Mouse (Mus musculus) neural tube, embryonic 12.5 days (tissue): ENCODE results near the gene Nell2. TPM values are rescaled to one million over a fixed set of nuclear protein-coding genes. Genes with fewer than 3 reads are reported as not detected.

ENCODE experiments used
- ATAC-seq: fragments of 200-750 bp; cut with Nextera tagmentation; 2 replicates; pipeline ENCODE4 v1.8.0; 2017; ENCODE audit warnings: low read depth, mild to moderate bottlenecking, moderate TSS enrichment, moderate library complexity; ENCODE audit not compliant: low FRiP score
- H3K27ac ChIP-seq: fragments of 300-500 bp; sonication (generic); 2 replicates; pipeline ENCODE4 v1.5.1; 2016
- H3K27me3 ChIP-seq: fragments of 300-500 bp; sonication (generic); replicated peaks from 2 replicates; pipeline ENCODE4 v1.6.1; 2016; ENCODE audit warnings: mild to moderate bottlenecking
- H3K36me3 ChIP-seq: fragments of 300-500 bp; sonication (generic); 2 replicates; pipeline ENCODE4 v1.6.1; 2016; ENCODE audit warnings: mild to moderate bottlenecking
- H3K4me1 ChIP-seq: fragments of 300-500 bp; sonication (generic); 2 replicates; pipeline ENCODE4 v1.6.1; 2016
- H3K4me2 ChIP-seq: fragments of 300-500 bp; sonication (generic); replicated peaks from 2 replicates; pipeline ENCODE4 v1.6.1; 2016; ENCODE audit warnings: mild to moderate bottlenecking
- H3K4me3 ChIP-seq: fragments of 300-500 bp; sonication (generic); 2 replicates; pipeline ENCODE4 v1.5.1; 2016
- H3K9ac ChIP-seq: fragments of 300-500 bp; sonication (generic); 2 replicates; pipeline ENCODE4 v1.6.1; 2016; ENCODE audit warnings: mild to moderate bottlenecking
- H3K9me3 ChIP-seq: fragments of 300-500 bp; sonication (generic); 2 replicates; pipeline ENCODE4 v1.6.1; 2016; ENCODE audit warnings: mild to moderate bottlenecking
- WGBS: fragments of 180-500 bp; shearing (Covaris S2); methylation state at CpG from one replicate; pipeline ENCODE4 v1.1.7; 2016; 5-methylcytosine and 5-hydroxymethylcytosine counted together
- polyA plus RNA-seq: library from polyadenylated mRNA; unstranded; fragments of >200 nt; fragmentation: Nextera tagmentation; extraction: Ambion mirVana; gene quantifications from 2 replicates; pipeline ENCODE4 v1.2.1, GENCODE M21; 2016

The Nell2 gene
- polyA plus RNA-seq: 162 and 173 TPM in 2 replicates

DNA sequence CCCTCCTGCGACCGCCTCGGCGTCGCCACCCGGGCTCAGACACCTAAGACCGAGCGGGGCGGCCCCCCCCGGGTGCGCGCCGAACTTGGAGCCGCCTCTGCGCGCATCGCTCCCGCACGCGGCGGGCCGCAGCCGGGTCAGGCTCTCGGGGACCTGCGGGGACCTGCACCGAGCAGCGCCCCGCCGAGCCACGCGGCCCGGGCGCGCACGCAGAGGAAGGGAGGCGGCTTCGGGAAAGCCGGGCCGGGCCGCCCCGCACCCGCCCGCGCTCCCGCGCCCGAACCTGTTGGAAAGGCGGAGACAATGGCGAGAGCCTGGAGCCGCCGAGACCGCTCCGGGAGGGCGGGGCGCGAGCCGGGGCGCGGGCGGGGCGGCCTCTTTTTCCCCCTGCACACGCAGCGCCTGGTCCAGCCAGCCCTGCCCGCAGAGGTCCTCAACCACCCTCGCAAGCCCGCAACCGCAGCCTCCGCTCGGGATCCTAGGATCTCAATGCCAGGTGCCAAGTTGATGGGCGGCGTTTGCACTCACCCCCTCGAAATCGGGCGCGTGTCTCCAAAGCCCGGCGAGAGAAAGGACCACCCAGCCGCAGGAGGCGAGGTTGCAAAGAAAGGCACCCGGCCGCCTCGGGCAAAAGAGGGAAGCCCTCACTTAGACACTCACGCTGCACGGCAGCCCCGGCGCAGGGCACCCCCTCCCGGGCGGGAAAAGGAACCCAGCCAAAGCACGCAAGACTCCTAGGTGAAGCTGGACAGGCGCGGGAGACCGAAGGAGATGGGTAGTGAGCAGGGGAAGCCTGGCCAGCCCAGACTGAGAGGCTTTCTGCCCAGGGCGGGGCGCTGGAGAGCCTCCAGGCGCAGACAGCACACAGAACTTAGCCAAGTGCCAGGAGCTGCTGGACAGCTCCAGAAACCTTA lies at the start of gene Nell2:
Nell2 (minus strand) TSS at position 612 of the 914 bp plus-strand sequence.
- no peaks in the 10 kb centered on the region for H3K9me3 ChIP-seq
- H3K4me3 ChIP-seq: peak within 1 kb of the TSS; percentile 79
- peaks cover 5% of the 10 kb centered on the region; the same call in 1 of the 2 replicates for H3K27me3 ChIP-seq
- no peaks in the 10 kb centered on the region for H3K36me3 ChIP-seq
- under 1% methylated on average over 91 of the region's 95 CpGs for WGBS
- peak within 1 kb of the TSS; percentile 94 for H3K4me2 ChIP-seq
- H3K4me1 ChIP-seq: peaks cover 7% of the 10 kb centered on the region; the same call in 1 of the 2 replicates
- peak; percentile 83 for ATAC-seq
- H3K27ac ChIP-seq: peak within 1 kb of the TSS; percentile 64
- H3K9ac ChIP-seq: peak within 1 kb of the TSS; percentile 91

DNA sequence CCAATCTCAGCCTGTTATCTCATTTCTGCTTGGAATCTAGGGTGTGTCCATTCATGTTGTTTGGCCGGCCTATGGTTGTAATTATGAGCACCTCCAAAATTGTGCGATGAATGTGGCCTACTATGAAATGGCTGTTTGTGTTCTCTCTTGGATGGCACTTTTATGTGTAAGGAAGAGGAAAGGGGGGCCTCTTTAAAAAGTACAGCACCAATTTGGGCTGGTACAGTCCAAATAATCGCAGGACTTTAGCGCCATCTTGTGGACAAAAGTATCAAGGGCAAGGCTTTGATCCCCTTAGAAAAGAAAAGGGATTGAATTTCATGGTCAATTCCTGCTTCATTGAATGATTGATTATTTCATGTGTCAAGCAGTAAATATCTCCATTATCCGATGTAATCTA lies 46.3 kb upstream of the Nell2 start:
- H3K4me3 ChIP-seq: no peak overlapping the region
- no peaks in the 10 kb centered on the region for H3K4me1 ChIP-seq
- H3K4me2 ChIP-seq: no peak overlapping the region
- H3K27ac ChIP-seq: no peak overlapping the region
- no peaks in the 10 kb centered on the region; the same call in 1 of the 2 replicates for H3K27me3 ChIP-seq
- H3K36me3 ChIP-seq: no peaks in the 10 kb centered on the region
- 17% methylated on average over 5 of the region's 5 CpGs for WGBS
- ATAC-seq: 0 out of 2 replicates have a peak, but pooled peaks have one; percentile 58
- no peak overlapping the region for H3K9ac ChIP-seq
- H3K9me3 ChIP-seq: no peaks in the 10 kb centered on the region

DNA sequence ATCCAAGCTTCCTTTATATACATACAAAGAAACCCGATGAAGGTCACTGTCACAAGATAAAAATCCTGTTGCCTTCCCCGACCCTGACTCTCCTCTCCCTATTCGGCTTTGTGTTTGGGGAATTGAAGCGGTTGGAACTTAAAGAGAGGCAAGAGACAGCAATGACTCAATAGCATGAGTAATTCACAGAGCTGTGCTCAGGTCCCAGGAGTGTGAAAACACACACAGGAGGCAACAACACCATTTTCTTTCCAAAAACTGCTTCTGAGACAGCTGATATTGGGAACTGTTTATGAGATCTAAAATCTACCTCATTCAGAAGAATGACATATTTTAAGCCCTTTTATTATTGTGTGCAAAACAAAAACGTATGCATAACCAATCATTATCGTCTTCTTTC lies 41.2 kb upstream of the Nell2 start:
- Histone ChIP-seq H3K9me3 (no peaks in the 10 kb centered on the region), H3K9ac (no peak overlapping the region), H3K4me1 (no peaks in the 10 kb centered on the region), H3K4me2 (no peak overlapping the region), H3K36me3 (no peaks in the 10 kb centered on the region), H3K27me3 (no peaks in the 10 kb centered on the region), H3K27ac (no peak overlapping the region), H3K4me3 (no peak overlapping the region)
- 85% methylated on average over 6 of the region's 6 CpGs for WGBS
- ATAC-seq: no peak

DNA sequence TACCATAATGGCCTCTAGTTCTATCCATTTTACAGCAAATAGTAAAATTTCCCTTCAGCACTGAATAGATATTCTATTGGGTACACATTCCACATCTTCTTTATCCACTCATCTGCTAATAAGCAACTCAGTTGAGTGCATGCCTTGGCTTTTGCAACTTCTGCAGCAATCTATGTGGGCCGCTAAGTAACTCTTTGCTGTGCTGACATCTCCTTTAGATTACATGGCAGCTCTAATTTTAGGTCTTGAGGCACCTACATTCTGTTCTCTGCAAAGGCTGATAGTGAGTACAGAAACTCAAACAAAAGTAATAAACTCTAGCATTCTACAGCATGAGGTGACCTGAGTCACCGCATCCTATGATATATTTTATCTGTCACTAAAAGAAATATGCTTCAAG lies 36.8 kb upstream of the Nell2 start:
- no peak overlapping the region for H3K4me2 ChIP-seq
- no peak overlapping the region for H3K4me3 ChIP-seq
- no peaks in the 10 kb centered on the region for H3K9me3 ChIP-seq
- H3K27me3 ChIP-seq: no peaks in the 10 kb centered on the region
- H3K27ac ChIP-seq: no peak overlapping the region
- no peaks in the 10 kb centered on the region for H3K36me3 ChIP-seq
- no peak for ATAC-seq
- H3K4me1 ChIP-seq: no peaks in the 10 kb centered on the region
- 89% methylated on average over 2 of the region's 2 CpGs for WGBS
- no peak overlapping the region for H3K9ac ChIP-seq

DNA sequence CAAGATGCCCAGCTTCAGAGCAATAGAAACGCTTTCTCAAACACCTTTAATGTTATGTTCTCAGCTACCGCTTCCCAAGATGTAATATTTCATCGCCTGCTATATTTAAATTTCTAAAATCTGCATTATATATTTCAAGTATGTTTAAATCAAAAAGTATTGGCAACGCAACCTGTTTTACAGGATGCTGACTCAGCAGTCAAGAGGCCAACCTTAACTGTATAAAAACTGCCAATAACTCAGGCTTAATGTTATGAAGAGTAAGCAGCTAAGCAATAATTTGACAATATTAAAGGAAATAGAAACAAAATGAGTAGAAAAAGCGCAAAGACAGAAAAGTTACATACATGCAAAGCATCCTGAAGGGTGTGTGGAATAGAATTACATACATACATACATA lies 32.9 kb upstream of the Nell2 start:
- ATAC-seq: no peak
- H3K4me2 ChIP-seq: no peak overlapping the region
- 96% methylated on average over 5 of the region's 5 CpGs for WGBS
- H3K9ac ChIP-seq: no peak overlapping the region
- H3K27ac ChIP-seq: no peak overlapping the region
- H3K36me3 ChIP-seq: no peaks in the 10 kb centered on the region
- no peaks in the 10 kb centered on the region for H3K4me1 ChIP-seq
- H3K4me3 ChIP-seq: no peak overlapping the region
- H3K9me3 ChIP-seq: peaks cover 4% of the 10 kb centered on the region; the same call in 1 of the 2 replicates
- H3K27me3 ChIP-seq: no peaks in the 10 kb centered on the region

DNA sequence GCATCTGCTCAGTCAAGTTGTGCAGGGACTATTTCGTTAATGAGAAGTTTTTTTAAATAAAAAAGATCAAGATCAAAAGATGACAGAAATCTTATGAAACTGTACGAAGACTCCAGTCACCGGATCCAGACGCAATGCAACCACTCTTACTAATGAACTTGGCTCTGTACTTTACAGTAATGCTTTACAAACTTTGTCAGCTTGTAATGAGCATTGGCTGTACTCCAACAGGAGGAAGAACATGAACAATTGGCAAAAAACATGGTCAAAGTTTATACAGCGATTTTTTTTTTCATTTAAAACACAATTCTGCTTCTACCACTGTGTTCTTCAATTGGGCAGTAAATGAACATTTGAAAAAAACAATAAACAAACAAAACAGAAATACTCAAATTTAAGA lies 21.7 kb upstream of the Nell2 start:
- H3K4me3 ChIP-seq: no peak overlapping the region
- H3K27ac ChIP-seq: no peak overlapping the region
- no peaks in the 10 kb centered on the region for H3K4me1 ChIP-seq
- H3K36me3 ChIP-seq: no peaks in the 10 kb centered on the region
- no peaks in the 10 kb centered on the region for H3K27me3 ChIP-seq
- WGBS: 90% methylated on average over 5 of the region's 5 CpGs
- no peak overlapping the region for H3K9ac ChIP-seq
- no peak for ATAC-seq
- H3K4me2 ChIP-seq: no peak overlapping the region
- H3K9me3 ChIP-seq: no peaks in the 10 kb centered on the region

DNA sequence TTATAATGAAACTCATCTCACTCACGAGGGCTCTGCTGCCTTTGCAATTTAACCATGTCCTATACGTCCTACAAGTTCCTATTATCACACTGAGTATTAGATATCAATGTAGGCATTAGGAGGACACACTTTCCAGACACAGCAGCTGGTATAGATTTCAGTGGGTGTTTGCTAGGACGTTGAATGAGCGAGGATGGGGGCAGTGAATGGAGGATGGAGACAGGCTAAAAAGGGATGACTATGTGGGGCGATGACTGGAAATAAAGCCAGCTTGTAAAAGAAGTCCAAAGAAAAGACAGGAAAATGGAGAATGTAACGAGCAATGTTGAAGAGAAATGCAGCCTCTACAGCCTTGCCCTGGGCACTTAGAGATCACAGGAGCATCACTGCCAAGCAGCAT lies 14.3 kb upstream of the Nell2 start:
- no peak for ATAC-seq
- Histone ChIP-seq H3K27me3 (no peaks in the 10 kb centered on the region), H3K9ac (no peak overlapping the region), H3K27ac (no peak overlapping the region), H3K9me3 (no peaks in the 10 kb centered on the region), H3K4me1 (no peaks in the 10 kb centered on the region), H3K36me3 (no peaks in the 10 kb centered on the region), H3K4me3 (no peak overlapping the region), H3K4me2 (no peak overlapping the region)
- 77% methylated on average over 6 of the region's 6 CpGs for whole genome bisulfite sequencing

DNA sequence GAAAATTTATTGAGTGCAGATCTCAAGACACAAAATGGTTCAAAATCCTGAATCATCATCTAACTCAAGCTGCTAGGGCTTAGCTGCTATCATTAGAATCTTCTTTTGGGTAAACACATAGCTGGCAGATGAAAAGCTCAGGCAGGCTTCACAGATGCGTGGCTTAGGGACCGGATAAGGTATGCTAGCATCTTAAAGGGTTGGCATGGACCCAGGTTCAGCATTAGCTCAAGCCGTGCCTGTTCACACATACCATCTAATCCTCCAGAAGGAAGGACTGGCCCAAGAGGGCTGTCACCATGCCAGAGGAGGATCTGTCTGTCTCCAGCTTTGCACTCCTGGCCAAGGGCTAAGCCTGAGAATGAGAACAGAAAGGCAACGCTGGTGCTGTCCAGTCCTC lies 8.4 kb upstream of the Nell2 start:
- Histone ChIP-seq H3K9ac (no peak overlapping the region), H3K4me2 (no peak overlapping the region), H3K27ac (no peak overlapping the region), H3K9me3 (no peaks in the 10 kb centered on the region), H3K36me3 (no peaks in the 10 kb centered on the region), H3K4me1 (no peaks in the 10 kb centered on the region), H3K4me3 (no peak overlapping the region), H3K27me3 (no peaks in the 10 kb centered on the region)
- WGBS: 87% methylated on average over 4 of the region's 4 CpGs
- no peak for ATAC-seq

DNA sequence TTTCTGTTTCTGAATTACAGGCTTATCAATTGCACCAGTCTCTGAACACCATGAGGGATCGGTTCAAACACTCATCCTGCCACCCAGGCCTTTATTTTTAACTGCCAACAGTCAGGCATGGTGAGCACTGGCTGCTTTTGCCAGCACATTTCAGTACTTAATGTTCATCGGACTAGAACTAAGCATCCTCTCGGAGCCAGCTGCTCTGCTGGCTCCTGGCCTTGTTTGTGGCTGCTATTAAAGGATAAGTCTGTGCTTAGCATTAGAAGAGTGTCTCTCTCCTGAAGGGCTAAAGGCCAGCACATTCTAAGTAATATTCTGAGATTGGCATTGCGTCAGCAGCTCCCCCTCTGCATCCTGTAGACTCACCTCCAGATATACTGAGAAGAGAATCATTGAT lies 7.9 kb upstream of the Nell2 start:
- Histone ChIP-seq H3K9ac (no peak overlapping the region), H3K36me3 (no peaks in the 10 kb centered on the region)

DNA sequence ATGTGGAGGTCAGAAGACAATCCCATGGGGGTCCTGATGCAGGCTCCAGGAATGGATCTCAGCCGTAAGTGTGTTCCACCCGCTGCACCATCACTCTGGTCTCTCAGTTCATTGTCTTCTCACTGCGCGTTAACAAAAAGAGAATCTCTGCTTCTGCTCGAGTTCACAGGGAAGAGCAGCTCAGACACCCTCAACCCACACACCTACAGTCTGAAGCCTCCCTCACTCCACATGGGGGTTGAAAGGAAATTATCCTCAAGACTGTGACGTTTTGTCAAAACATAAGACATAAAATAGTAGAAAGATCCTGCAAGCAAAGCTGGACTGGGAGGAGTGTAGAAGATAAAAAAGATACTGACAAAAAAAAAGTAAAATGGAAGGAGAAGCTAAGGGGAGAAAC lies 6.3 kb upstream of the Nell2 start:
- Histone ChIP-seq H3K27ac (no peak overlapping the region), H3K9ac (no peak overlapping the region), H3K4me3 (no peak overlapping the region), H3K27me3 (no peaks in the 10 kb centered on the region), H3K36me3 (no peaks in the 10 kb centered on the region), H3K9me3 (no peaks in the 10 kb centered on the region), H3K4me1 (no peaks in the 10 kb centered on the region), H3K4me2 (no peak overlapping the region)
- 59% methylated on average over 6 of the region's 6 CpGs for WGBS
- ATAC-seq: no peak

More for the DNA sequence above, 7.9 kb upstream of the Nell2 start:
- H3K4me1 ChIP-seq: no peaks in the 10 kb centered on the region
- no peaks in the 10 kb centered on the region for H3K27me3 ChIP-seq
- no peaks in the 10 kb centered on the region for H3K9me3 ChIP-seq
- 82% methylated on average over 4 of the region's 4 CpGs for WGBS
- no peak for ATAC-seq
- H3K27ac ChIP-seq: no peak overlapping the region
- H3K4me3 ChIP-seq: no peak overlapping the region
- no peak overlapping the region for H3K4me2 ChIP-seq

DNA sequence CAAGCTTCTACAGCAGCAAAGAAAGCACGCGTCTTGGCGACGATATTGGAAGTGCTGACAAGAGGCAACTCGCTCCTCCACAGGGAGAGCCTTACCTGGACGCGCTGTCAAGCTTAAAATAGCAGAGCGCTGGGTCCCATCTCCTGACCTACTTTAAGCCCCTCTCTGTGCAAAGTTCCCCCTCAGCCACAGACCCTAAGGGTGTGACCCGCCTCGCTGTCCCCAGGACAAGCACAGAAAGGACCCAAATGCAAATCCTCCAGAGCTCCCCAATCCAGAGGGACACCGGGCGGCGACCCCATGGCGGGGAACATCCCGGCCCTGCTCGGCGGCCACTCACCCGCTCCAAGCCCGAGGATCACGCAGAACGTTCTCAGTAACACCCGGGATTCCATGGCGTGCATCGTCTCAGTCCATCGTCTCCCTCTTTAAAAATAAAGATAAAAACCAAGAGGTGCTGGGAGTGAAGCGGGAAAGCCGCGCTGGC lies 855 bp downstream of the Nell2 start:
- ATAC-seq: peak; percentile 8; the same call in 1 of the 2 replicates
- Histone ChIP-seq H3K27ac (peak overlapping the region; percentile 64; the same call in 1 of the 2 replicates), H3K9me3 (no peaks in the 10 kb centered on the region), H3K9ac (peak overlapping the region; percentile 91), H3K4me1 (peaks cover 7% of the 10 kb centered on the region; the same call in 1 of the 2 replicates), H3K27me3 (peaks cover 5% of the 10 kb centered on the region; the same call in 1 of the 2 replicates), H3K4me2 (peak overlapping the region; percentile 94), H3K4me3 (peak overlapping the region; percentile 79), H3K36me3 (no peaks in the 10 kb centered on the region)
- 1% methylated on average over 28 of the region's 28 CpGs for WGBS

DNA sequence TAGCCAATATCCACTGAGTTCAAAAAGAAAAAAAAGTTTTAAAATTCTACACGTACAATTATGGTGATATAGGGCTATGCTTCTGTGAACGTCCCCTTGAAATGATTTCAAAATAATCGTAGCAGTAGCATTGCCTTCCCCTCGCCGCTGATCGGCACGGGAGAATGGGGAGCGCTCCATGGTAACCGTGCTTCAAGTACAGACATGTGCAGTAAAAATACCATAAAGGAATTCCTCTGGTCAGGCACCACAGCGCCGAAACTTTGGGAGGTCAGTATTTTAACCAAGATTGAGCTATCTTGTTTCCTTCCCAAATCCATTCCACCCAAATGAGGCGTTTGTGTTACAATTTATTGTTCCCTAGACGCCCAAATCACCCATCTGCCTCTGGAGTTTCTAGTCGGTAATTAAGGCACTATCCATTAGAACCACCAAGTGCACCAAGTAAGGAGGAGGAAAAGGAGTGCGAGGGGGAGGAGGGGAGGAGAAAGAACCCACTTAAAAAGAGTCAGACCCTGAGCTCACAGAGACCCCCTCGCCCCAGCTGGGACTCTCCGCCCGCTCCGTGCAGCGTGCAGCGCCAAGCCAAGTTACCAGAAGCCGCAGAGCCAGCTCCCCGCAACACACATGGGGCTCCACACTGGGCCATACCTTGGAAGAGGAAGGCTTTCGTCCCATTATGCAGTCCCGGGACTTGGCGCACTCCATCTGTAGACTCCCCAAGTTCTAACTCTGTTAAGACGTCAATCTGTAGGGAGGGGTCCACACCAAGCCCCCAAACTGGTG lies 1.5 kb downstream of the Nell2 start:
- peak; percentile 50; the same call in 1 of the 2 replicates for ATAC-seq
- H3K9ac ChIP-seq: peak overlapping the region; percentile 91
- peaks cover 7% of the 10 kb centered on the region; the same call in 1 of the 2 replicates for H3K4me1 ChIP-seq
- peak overlapping the region; percentile 64; the same call in 1 of the 2 replicates for H3K27ac ChIP-seq
- H3K4me2 ChIP-seq: peak overlapping the region; percentile 94
- H3K27me3 ChIP-seq: peaks cover 5% of the 10 kb centered on the region; the same call in 1 of the 2 replicates
- H3K4me3 ChIP-seq: peak overlapping the region; percentile 79
- H3K36me3 ChIP-seq: no peaks in the 10 kb centered on the region
- WGBS: under 1% methylated on average over 27 of the region's 27 CpGs
- no peaks in the 10 kb centered on the region for H3K9me3 ChIP-seq
